Mouse (Mus musculus): ENCODE measurements at regions not wholly inside any gene's neighbourhood (a gene's known extent, or its start where the extent isn't known, plus 50 kb on each side); places are given as distances from the start of the nearest gene placed in this dataset.

- no peak for DNase-seq
Measured at GRCm38 (mm10) chr5:106051026-106051425, 174.7 kb downstream of the Zfp326 start.

DNA sequence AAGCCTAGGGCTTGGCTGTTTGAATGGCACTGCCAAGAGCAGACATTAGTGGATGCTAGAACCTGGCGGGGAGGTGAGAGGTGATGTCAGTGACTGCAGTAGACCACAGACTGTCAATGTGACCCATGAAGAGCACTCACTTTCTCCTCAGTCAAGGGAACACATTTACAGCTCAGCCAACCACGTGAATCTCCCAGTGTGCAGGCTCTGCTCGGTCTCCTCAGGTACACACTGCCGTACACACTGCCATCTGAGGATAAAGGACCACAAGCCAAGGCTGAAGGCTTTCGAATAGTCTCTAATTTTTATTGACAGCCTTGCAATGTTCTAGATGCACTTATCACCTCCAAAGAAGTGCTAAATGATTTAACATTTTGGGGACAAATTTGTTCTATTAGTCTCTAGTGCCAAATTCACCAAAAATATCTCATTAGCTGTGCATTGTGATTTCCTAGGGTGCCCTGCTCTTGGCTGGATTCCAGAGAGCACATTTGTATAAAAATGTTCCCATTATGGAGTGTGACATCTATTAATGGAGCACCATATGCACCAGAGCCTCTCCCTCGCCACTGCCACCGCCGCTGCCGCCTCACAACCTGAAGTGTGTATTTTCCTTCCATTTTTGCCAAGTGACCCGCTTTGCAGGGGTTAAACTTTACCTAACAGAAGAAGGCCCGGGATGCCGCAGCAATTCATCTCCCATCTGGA lies 168.7 kb downstream of the Zfp326 start:
- DNase-seq, result no peak

DNA sequence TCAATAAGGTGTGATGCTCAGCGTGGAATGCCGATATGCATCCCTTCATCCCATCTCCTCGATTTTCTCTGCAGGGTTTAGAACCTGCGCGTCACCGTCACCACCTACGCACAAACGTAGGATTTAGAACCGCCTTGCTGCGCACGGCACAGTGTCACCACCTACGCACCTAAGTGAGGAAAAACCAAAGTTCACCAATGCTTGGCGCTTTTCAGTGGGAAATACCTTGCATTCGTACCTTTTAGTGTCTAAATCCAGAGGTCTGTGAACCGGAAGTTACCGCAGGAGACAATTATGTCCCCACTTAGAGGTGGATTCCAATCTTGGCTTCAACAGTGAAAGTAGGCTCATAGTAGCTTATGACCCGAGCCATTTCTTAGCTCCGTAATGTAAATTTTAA lies 162.0 kb downstream of the Zfp326 start:
- no peak for DNase-seq

- DNase-seq, result no peak
Measured at GRCm38 (mm10) chr5:106036176-106036575, 159.8 kb downstream of the Zfp326 start.

- no peak for DNase-seq
Measured at GRCm38 (mm10) chr5:106032956-106033355, 156.6 kb downstream of the Zfp326 start.

- no peak for DNase-seq
Measured at GRCm38 (mm10) chr5:106026861-106027260, 150.5 kb downstream of the Zfp326 start.

GRCm38 (mm10) chr5:106004292-106004917 lies 128.0 kb downstream of the Zfp326 start:
- DNase-seq, result no peak

DNA sequence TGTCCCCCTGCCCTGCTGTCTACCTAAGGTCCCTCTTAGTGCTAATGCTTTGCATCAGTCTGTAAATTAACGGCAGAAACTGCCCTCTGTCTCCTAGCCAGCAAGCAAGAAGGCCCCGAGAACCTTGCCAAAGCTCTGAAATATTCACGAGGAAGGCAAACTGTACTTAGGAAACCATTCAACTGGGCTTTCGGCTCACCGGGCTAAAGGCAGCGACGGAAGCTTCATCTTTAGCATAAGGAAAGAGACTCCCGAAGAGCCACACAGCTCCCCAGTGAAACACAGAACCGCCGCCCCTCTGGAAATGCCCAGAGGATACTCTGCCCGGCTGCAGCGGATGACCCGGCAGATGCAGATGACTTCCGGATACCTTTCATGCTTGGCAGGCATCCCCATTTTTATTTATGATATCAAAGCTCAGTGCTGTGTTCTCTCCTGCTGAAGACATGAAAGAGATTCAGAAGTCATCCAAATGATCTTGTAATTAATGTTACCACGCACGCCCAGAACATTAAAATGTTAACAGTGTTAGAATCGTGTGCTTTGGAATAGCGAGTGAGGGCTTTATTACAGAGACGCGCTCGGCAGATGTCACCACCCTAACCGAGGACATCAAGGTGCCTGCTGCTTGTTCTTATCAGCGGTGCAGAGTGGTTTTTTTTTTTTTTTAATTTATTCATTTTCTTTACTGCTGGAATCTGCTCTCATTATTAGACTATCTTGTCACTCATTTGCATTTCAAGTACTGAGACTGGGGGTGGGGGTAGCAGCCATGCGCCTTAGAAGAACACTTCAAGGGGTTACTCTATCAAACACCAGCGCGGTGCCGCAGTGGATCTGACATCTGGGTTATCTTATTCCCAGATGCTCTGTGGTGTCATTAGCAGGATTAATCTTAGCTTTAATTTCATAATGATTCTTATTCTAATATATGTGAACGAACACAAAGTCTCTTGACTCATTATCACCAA lies 127.2 kb downstream of the Zfp326 start:
- no peak for DNase-seq

DNA sequence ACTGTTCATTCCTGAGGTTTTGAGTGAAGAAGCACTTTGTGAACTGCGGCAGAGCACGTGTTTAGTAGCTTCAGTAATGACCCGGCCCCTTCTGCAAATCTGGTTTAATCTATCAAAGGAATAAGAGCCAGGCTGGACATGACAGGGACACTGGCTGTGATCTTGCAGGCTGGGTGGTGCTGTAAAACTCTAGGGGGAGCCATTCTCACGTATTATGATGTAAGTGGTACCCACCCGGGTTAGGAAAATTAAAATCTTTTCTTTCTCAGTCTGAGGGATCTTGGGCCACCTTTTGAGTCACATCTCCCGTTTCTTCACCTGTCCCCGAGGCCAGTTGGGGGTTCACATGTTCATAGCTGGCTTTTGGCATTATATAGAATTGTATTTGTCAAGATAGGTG lies 126.0 kb downstream of the Zfp326 start:
- peak in 1 of 2 experiments; percentile 15 for DNase-seq

DNA sequence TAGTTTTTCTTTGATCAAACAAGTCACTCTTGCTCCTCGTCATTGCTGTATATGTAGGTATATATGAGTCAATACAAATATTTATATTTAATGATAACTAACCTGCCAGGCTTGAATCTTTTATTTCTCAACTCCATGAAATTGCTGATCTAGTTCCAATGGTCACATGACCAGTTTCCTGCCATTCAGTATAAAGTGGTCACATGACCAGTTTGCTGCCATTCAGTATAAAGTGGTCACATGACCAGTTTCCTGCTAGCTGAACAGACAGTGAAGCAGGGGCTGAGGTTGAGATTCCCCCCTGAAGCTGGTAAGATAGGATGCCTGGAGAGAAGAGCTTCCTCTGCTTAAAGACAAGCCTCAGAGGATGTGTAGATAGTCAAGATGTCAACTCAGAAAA lies 117.9 kb downstream of the Zfp326 start:
- no peak for DNase-seq

DNA sequence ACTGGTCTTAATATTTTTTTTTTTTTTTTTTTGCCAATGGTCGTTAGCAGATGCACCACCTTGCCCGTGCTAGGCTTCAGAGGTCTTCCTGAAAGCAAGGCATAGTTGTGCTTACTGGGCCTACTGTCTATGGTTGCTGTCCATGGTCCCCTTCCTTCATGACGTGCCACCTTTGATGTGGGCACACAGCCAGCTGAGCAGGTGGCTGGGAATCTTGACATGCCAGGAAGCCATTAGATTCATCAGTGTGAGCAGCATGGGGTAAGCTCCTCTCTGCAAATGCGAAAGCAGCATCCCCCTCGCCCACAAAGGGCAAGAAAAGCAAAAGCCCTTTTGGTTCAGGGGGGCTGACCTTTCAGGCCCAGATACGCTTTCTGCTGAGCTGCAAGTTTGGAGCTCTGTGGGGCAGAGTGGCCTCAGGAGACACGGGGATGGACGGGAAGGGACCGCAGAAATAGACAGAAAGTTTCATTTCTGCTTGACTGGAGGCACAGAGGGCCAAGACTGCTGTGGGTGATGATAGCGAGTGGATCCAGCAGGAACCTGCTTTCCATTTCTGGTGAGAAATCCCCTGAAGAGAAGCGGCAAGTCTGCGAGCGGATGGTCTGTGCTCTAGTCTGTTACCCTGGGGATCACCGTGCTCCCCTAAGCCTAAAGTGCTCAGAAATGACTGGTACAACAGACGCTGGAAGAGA lies 116.8 kb downstream of the Zfp326 start:
- no peak for DNase-seq

DNA sequence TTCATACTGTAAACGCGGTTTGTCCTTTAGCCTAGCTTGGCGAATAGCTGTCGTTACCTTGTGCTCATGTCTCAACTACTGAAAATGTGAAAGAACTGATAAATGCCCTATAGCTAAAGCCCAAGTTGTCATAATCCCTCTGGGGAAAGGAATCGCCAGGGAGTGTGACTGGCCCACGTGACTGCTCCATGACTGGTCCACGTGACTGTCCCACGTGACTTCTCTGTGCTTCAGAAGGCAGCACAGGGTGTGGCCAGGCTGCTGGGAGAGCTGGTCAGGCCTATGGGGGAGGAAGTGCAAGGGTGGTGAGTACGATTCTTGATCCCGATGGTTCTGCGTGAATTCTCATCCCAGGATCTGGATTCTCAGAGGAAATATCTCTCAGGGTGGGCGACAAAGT lies 114.4 kb downstream of the Zfp326 start:
- DNase-seq, result no peak

- DNase-seq, result peak; percentile 42 to 67
Measured at GRCm38 (mm10) chr5:105986401-105986800, 110.0 kb downstream of the Zfp326 start.

- no peak for DNase-seq
Measured at GRCm38 (mm10) chr5:105983131-105983530, 106.8 kb downstream of the Zfp326 start.

DNA sequence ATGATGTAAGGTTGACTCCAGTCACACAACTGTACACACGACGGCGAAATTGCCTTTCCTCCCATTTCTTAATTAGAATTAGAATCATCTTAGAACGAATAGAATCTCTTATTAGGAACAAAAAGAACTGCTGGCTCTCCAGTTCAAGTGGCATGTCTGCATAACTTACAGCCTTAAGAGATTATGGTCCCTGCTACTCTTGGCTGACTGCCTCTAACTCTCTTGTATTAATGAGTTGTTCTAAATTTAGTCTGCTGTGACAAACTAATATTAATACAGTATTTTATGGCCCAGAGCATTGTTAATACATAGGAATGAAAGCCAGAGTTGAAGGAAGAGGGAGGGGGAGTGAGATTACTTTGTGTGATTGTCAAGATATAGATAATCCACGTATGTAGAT lies 100.4 kb downstream of the Zfp326 start:
- DNase-seq, result no peak

DNA sequence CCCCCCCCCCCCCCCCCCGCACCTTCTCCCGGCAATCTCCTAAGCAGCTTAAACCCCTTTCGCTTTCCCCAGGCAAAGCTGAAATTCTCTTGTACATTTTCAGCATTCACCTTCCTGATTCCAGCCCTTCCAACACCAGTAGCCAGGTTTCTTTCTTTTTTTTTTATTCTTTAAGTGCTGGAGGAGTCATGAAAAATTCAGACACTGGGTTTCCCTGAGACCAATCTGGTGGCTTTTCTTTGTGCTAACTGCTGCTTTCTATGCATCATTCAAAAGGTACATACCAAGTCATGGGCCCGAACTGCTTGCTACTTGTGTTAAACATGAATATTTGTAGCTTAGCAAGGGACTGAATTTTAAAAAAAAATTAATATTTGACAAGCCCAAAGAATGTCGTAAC lies 99.7 kb downstream of the Zfp326 start:
- DNase-seq, result no peak

- DNase-seq, result peak; percentile 34 to 55
Measured at GRCm38 (mm10) chr5:105975275-105976011, 99.1 kb downstream of the Zfp326 start.

DNA sequence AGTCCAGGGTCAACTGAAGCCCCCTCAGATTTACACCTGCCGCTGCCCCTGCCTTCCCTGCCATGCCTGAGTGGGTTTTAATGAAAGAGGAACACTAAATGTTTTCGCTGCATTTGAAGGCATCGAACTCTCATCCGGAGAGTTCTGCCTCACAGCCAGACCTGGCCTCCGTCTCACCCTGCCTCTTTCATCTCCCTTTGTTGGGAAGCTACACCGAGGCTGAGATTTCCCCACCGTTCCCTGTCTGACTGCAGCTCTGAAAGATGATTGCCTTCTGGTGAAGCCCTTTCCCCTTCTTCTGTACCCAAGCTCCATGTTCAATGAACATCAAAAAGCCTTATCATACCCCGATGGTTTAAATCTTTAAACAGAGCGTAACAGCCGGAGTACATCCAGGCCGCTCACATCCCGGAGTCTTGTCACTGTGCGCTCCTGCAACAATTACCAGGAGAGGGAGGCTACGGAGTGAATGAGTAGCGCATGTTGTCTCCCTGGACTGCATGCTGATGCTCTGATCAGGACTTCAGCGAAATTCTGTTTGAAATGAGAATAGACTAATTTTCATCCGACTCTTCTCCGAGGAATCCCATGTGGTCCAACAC lies 98.3 kb downstream of the Zfp326 start:
- no peak for DNase-seq

All from kidney, postnatal 36 days (tissue).